Mouse (Mus musculus) liver, embryonic 15.5 days (tissue): ENCODE results near the gene Hmgxb4. TPM values are rescaled to one million over a fixed set of nuclear protein-coding genes. Genes with fewer than 3 reads are reported as not detected.
A peak's percentile ranks its signal among the peaks of the same experiment; 100 is the strongest.

ENCODE experiments used
- ATAC-seq: fragments of 200-750 bp; cut with Nextera tagmentation; 2 replicates; pipeline ENCODE4 v1.8.0; 2017; ENCODE audit warnings: moderate number of reproducible peaks, mild to moderate bottlenecking, moderate library complexity; ENCODE audit not compliant: insufficient read depth
- H3K27ac ChIP-seq: fragments of 300-500 bp; sonication (generic); replicated peaks from 2 replicates; pipeline ENCODE4 v1.5.1; 2015; ENCODE audit warnings: mild to moderate bottlenecking, inconsistent platforms
- H3K27me3 ChIP-seq: fragments of 300-500 bp; sonication (generic); 2 replicates; pipeline ENCODE4 v1.6.1; 2015; ENCODE audit warnings: mild to moderate bottlenecking, inconsistent platforms
- H3K36me3 ChIP-seq: fragments of 300-500 bp; sonication (generic); replicated peaks from 2 replicates; pipeline ENCODE4 v1.6.1; 2015; ENCODE audit warnings: moderate library complexity, mild to moderate bottlenecking, inconsistent platforms
- H3K4me1 ChIP-seq: fragments of 300-500 bp; sonication (generic); replicated peaks from 2 replicates; pipeline ENCODE4 v1.6.1; 2015; ENCODE audit warnings: inconsistent platforms
- H3K4me2 ChIP-seq: fragments of 300-500 bp; sonication (generic); 2 replicates; pipeline ENCODE4 v1.6.1; 2015; ENCODE audit warnings: moderate library complexity, mild to moderate bottlenecking, inconsistent platforms
- H3K4me3 ChIP-seq: fragments of 300-500 bp; sonication (generic); replicated peaks from 2 replicates; pipeline ENCODE4 v1.5.1; 2015; ENCODE audit warnings: mild to moderate bottlenecking, inconsistent platforms
- H3K9ac ChIP-seq: fragments of 300-500 bp; sonication (generic); 2 replicates; pipeline ENCODE4 v1.6.1; 2015; ENCODE audit warnings: moderate library complexity, mild to moderate bottlenecking, inconsistent platforms
- H3K9me3 ChIP-seq: fragments of 300-500 bp; sonication (generic); replicated peaks from 2 replicates; pipeline ENCODE4 v1.6.1; 2016; ENCODE audit warnings: inconsistent platforms
- WGBS: fragments of 180-500 bp; shearing (Covaris S2); methylation state at CpG from one replicate; pipeline ENCODE4 v1.1.7; 2015; ENCODE audit warnings: mixed read lengths; ENCODE audit not compliant: insufficient replicate concordance; 5-methylcytosine and 5-hydroxymethylcytosine counted together
- polyA plus RNA-seq: library from polyadenylated mRNA; unstranded; fragments of >200 nt; fragmentation: Nextera tagmentation; extraction: Ambion mirVana; gene quantifications from 2 replicates; pipeline ENCODE4 v1.2.1, GENCODE M21; 2015

Hmgxb4 gene
- polyA plus RNA-seq, 1 experiment from 2014 or later = 11.5 TPM

DNA sequence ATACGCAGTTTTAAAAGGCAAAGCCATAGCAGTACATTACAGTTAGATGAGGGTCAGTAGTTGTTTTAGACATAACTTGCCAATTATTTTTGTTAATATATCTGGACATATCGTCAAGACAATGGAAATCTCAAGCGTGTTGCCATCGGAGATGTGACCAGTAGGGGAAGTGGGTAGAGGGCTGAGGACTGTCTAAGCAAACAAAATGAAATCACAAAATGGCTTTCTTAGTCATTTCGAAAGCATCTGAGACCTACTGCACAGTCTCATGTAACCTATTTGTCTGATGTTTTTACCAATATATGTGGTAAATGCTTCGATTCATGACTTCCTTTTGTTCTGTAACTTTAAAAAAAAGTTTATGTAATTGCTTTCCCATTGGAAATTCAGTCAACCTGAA lies 11.3 kb upstream of the Hmgxb4 start:
- ATAC-seq = no peak
- no peaks in the 10 kb centered on the region for H3K27me3 ChIP-seq
- no peak overlapping the region for H3K27ac ChIP-seq
- no peak overlapping the region for H3K4me2 ChIP-seq
- whole genome bisulfite sequencing = 64% methylated on average over 6 of the region's 6 CpGs
- no peak overlapping the region for H3K9ac ChIP-seq
- H3K4me3 ChIP-seq = no peak overlapping the region
- H3K9me3 ChIP-seq = no peaks in the 10 kb centered on the region
- no peaks in the 10 kb centered on the region for H3K4me1 ChIP-seq
- no peaks in the 10 kb centered on the region for H3K36me3 ChIP-seq

DNA sequence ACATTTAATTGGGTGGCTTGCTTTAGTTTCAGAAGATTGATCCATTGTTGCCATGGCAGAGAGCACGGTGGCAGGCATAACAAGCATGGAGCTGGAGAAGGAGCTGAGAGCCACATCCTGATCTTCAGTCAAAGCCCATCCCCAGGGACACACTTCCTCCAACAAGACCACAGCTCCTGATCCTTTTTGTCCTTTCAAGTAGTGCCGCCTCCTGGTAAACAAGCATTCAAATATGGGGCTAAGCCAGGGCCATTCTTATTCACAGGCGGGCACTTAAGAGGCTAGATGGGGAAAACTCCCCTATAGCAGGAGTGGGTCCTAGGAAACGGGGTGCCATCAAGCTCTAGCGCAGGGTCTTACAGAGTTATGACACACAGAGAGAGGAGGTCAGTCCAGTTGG lies 5.7 kb upstream of the Hmgxb4 start:
- 67% methylated on average over 5 of the region's 5 CpGs for WGBS
- peaks cover 19% of the 10 kb centered on the region for H3K27me3 ChIP-seq

DNA sequence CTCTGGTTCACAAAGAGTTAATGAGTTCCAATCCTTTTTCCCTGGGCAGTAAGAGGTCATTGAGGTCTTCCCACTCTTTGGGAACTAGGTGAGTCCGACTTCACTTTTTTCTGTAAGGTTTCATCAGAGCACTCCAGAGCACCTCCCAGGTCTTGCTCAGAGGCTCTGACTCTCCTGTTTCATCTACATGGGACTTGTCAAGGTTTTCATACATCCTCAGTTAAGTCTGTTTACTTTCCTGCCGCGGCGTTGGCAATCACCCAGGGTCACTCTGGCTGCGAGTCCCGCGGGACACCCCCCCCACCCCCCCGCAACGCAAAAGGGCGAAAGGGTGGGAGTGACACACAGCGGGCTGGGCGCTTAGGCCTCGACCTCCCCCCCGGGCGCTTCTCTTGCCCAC lies 3.1 kb upstream of the Hmgxb4 start:
- Histone ChIP-seq H3K4me1 (peaks cover 14% of the 10 kb centered on the region), H3K27me3 (peaks cover 25% of the 10 kb centered on the region), H3K4me2 (peak overlapping the region; percentile 36; the same call in 1 of the 2 replicates), H3K4me3 (no peak overlapping the region), H3K9ac (no peak overlapping the region), H3K27ac (no peak overlapping the region), H3K36me3 (no peaks in the 10 kb centered on the region), H3K9me3 (no peaks in the 10 kb centered on the region)
- no peak for ATAC-seq
- 20% methylated on average over 15 of the region's 15 CpGs for WGBS

More for the DNA sequence above, 5.7 kb upstream of the Hmgxb4 start:
- Histone ChIP-seq H3K36me3 (no peaks in the 10 kb centered on the region), H3K27ac (no peak overlapping the region), H3K9ac (no peak overlapping the region), H3K9me3 (no peaks in the 10 kb centered on the region), H3K4me3 (no peak overlapping the region), H3K4me1 (no peaks in the 10 kb centered on the region), H3K4me2 (no peak overlapping the region)
- no peak for ATAC-seq

DNA sequence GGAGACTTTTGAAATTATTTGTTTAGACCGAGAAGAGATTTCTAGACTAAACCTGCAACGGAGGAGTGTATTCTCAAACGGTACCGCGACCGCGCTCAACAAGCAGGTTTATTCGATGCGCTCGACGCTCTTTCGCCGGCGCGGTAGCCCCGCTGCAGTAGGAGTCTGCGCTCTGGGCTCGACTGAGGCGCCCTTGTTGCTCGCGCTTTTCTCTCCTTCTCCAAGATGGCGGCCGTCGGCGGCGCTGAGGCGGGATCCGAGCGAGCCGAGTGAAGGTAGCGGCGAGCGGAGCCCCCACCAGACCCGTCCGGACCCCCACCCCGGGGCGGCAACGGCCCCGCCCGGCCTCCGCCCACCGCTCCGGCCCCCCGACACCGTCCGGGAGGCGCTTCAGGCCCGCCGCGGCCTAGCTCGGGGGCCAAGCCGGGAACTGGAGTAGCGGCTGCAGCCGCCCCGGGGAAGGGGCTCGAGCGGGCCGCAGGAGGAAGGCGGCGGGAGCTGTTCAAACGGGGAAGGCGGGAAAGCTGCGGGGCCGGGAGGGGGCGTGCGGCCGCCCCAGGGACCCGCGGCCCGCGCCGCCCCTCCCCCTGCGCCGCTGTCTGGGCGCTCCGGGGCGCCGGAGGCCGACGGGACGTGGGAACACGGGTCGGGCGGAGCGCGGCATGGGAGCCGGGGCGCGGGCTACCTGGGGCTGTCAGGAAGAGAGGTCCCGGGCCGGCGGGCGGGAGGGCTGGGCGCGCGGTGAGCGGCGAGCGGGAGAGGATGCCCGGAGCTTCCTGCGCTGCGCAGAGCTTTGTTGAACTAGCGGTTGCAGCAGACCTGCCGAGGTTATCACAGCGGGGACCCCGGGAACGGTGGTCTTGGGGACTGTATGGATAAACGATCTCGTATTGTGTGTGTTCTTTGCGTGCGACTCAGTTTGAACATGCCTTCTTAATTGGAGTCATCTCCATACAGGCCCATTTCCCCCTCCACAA lies 607 bp downstream of the Hmgxb4 start:
- H3K4me3 ChIP-seq = peak overlapping the region; percentile 92
- no peaks in the 10 kb centered on the region for H3K9me3 ChIP-seq
- peaks cover 25% of the 10 kb centered on the region for H3K27me3 ChIP-seq
- WGBS = 1% methylated on average over 96 of the region's 111 CpGs
- ATAC-seq = peak; percentile 93
- peaks cover 16% of the 10 kb centered on the region for H3K4me1 ChIP-seq
- H3K9ac ChIP-seq = peak overlapping the region; percentile 97
- H3K27ac ChIP-seq = peak overlapping the region; percentile 91
- peak overlapping the region; percentile 75 for H3K4me2 ChIP-seq
- H3K36me3 ChIP-seq = peaks cover 3% of the 10 kb centered on the region

DNA sequence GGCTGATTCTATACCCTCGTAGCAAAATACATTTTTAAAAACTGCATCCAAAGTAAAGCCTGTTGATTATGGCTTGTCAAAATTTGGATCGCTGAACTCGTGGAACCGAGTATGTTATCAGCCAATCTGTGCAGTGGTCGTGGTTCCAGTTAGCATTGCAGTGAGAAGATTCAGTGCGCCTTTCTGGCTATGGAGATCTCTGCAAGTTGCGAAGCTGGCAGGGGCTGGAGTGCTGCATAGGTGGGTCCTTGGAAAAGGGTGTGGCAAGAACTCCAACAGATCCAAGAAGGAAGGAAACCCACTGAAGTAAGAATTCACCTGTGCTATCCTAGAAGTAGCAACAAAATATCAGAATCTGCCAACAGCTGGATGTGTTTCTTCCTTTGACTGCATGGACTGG lies 1.4 kb downstream of the Hmgxb4 start:
- no peaks in the 10 kb centered on the region for H3K9me3 ChIP-seq
- H3K4me2 ChIP-seq = peak overlapping the region; percentile 75
- ATAC-seq = no peak
- H3K4me3 ChIP-seq = peak overlapping the region; percentile 92
- H3K4me1 ChIP-seq = peaks cover 16% of the 10 kb centered on the region
- H3K36me3 ChIP-seq = peaks cover 11% of the 10 kb centered on the region
- H3K9ac ChIP-seq = peak overlapping the region; percentile 97
- peaks cover 25% of the 10 kb centered on the region for H3K27me3 ChIP-seq
- 2% methylated on average over 7 of the region's 7 CpGs for WGBS
- peak overlapping the region; percentile 91; the same call in 1 of the 2 replicates for H3K27ac ChIP-seq

DNA sequence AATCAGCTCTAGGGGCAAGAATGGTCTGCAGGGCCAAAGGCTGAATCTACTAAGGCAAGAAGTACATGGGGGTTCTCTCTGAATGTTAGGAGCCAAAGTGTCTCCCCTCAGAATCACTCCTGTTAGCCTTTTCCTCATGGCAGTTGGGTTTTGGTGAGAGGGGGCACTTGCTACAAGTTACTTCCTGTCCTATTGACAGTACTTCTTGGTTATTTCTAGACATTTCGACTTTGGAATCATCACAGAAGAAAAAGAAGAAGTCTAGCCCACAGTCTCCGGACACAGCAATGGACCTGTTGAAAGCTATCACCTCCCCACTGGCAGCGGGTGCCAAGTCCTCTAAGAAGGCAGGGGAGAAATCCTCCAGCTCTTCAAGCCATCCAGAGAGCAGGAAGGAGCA lies 7.3 kb downstream of the Hmgxb4 start:
- Histone ChIP-seq H3K9me3 (no peaks in the 10 kb centered on the region), H3K4me2 (no peak overlapping the region), H3K4me3 (no peak overlapping the region), H3K36me3 (peaks cover 52% of the 10 kb centered on the region), H3K27ac (no peak overlapping the region), H3K4me1 (no peaks in the 10 kb centered on the region), H3K27me3 (no peaks in the 10 kb centered on the region), H3K9ac (no peak overlapping the region)
- ATAC-seq = no peak
- WGBS = 76% methylated on average over 3 of the region's 3 CpGs

DNA sequence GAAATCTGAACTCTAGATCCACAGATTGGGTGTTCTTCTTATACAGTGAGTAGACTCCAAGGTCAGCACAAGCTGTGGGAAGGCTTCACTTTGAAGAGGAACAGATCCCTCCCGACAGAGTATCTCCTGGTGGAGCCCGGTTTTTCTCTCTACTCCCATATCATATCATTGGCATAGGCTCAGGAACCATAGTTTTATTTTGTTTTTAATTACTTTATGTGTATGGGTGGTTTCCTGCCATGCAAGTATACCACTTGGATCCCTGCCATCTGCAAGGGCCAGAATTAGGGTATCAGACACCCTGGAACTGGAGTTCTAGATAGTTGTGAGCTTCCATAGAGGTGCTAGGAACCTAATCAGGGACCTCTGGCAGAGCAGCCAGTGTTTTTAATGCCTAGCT lies 15.7 kb downstream of the Hmgxb4 start:
- WGBS = 80% methylated on average over 2 of the region's 2 CpGs

DNA sequence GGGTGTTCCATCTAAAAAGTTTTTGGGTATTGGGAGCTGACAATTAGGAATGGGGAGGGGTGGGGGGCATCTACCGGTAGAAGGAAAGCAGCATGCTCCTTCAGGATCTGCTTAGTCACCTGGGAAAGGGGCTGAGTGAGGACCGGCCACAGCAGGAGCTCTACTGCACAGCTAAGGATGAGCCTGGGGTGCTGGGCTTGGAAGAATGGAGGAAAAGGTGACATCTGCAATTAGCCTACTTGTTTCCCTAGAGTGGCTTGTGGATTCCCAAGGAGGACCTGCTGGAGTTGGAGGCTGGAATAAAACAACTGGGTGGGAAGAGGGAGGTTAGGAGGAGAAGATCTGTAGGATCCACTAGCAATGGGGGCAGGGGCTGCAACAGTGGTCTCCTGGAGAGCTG lies 20.4 kb downstream of the Hmgxb4 start:
- ATAC-seq = no peak
- Histone ChIP-seq H3K4me3 (no peak overlapping the region), H3K9me3 (no peaks in the 10 kb centered on the region), H3K4me2 (no peak overlapping the region), H3K27ac (no peak overlapping the region), H3K9ac (no peak overlapping the region), H3K36me3 (peaks cover 23% of the 10 kb centered on the region), H3K27me3 (no peaks in the 10 kb centered on the region), H3K4me1 (peaks cover 32% of the 10 kb centered on the region)
- 56% methylated on average over 2 of the region's 2 CpGs for WGBS

More for the DNA sequence above, 15.7 kb downstream of the Hmgxb4 start:
- Histone ChIP-seq H3K9me3 (no peaks in the 10 kb centered on the region), H3K36me3 (peaks cover 42% of the 10 kb centered on the region), H3K27ac (no peak overlapping the region), H3K4me1 (peaks cover 3% of the 10 kb centered on the region; the same call in 1 of the 2 replicates), H3K4me2 (no peak overlapping the region), H3K9ac (no peak overlapping the region), H3K27me3 (no peaks in the 10 kb centered on the region), H3K4me3 (no peak overlapping the region)
- ATAC-seq = no peak

DNA sequence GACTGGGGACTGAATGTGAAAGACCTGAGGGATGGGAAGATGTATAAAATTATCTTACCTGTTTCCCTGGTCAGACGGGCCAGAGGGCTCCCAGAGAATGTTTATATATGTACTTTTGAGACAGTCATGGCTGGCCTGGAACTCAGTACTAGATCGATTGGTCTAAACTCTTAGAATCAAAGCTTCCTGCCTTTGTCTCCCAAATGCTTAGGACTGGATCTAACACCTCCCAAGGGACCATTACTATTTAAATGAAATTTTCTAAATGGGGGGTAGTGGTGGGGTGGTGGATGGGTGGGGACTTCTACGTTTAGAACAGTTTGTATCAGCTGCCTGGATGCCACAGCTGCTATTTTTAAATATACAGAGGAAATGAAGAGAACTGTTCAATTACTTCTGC lies 20.8 kb downstream of the Hmgxb4 start:
- peaks cover 19% of the 10 kb centered on the region for H3K36me3 ChIP-seq
- H3K9me3 ChIP-seq = no peaks in the 10 kb centered on the region
- H3K4me2 ChIP-seq = no peak overlapping the region
- H3K27ac ChIP-seq = no peak overlapping the region
- 65% methylated on average over 3 of the region's 3 CpGs for WGBS
- no peak for ATAC-seq
- H3K4me3 ChIP-seq = no peak overlapping the region
- H3K4me1 ChIP-seq = peaks cover 35% of the 10 kb centered on the region
- no peaks in the 10 kb centered on the region for H3K27me3 ChIP-seq
- H3K9ac ChIP-seq = no peak overlapping the region

DNA sequence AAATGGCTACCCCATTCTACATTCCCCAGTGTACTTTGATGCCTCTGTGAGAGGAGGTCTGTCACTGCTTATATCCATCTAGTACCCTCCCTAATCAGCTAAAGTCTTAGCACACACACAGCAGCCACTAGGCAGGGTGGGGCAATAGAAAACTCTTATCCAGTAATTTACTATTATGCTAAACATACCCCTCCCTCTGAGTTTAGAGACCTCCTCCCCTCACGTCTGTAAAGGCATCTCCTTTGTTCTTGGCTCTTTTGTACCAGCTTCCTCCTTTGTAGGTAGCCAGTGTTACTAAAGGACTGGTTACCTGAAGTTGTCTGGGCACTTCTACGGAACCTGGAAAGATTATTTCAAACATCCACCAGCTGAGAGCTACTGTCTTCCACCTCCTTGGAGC lies 22.8 kb downstream of the Hmgxb4 start:
- Histone ChIP-seq H3K9ac (no peak overlapping the region), H3K36me3 (peaks cover 19% of the 10 kb centered on the region; the same call in 1 of the 2 replicates), H3K4me2 (no peak overlapping the region), H3K27me3 (no peaks in the 10 kb centered on the region), H3K9me3 (no peaks in the 10 kb centered on the region), H3K4me1 (peaks cover 35% of the 10 kb centered on the region), H3K4me3 (no peak overlapping the region), H3K27ac (peak overlapping the region; percentile 19; the same call in 1 of the 2 replicates)
- ATAC-seq = peak; percentile 76
- 48% methylated on average over 2 of the region's 2 CpGs for WGBS

DNA sequence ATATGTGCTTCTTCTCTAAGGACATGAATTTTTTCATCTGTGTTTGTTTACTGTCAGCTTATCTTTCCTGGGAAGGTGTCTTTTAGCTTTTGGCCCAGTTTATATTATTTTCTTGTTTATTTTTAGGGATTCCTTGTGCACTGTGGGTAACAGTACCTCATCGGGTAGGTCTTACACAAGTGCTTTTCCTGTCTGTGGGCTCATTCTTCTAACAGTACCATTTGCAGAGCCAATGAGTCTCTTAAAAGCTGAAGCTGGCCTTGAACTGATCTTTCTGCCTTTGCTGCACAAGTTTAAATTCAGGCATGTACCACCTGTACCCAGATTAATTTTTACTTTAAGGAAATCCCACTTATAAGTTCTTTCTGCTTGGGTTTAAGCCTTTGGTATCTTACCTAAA lies 23.3 kb downstream of the Hmgxb4 start:
- 61% methylated on average over 1 of the region's 1 CpGs for WGBS
- H3K27ac ChIP-seq = peak overlapping the region; percentile 19; the same call in 1 of the 2 replicates
- peaks cover 35% of the 10 kb centered on the region for H3K4me1 ChIP-seq
- H3K4me2 ChIP-seq = no peak overlapping the region
- H3K4me3 ChIP-seq = no peak overlapping the region
- H3K27me3 ChIP-seq = no peaks in the 10 kb centered on the region
- no peak for ATAC-seq
- H3K36me3 ChIP-seq = peaks cover 23% of the 10 kb centered on the region; the same call in 1 of the 2 replicates
- no peak overlapping the region for H3K9ac ChIP-seq
- H3K9me3 ChIP-seq = no peaks in the 10 kb centered on the region
